Mouse (Mus musculus): ENCODE data around the gene Pdk2. TPM values are rescaled to one million over a fixed set of nuclear protein-coding genes. Genes with fewer than 3 reads are reported as not detected.

Pdk2 gene
- total and polyA plus RNA-seq, 3 experiments, result 3.9 to 40.3 (median 37.8) TPM

DNA sequence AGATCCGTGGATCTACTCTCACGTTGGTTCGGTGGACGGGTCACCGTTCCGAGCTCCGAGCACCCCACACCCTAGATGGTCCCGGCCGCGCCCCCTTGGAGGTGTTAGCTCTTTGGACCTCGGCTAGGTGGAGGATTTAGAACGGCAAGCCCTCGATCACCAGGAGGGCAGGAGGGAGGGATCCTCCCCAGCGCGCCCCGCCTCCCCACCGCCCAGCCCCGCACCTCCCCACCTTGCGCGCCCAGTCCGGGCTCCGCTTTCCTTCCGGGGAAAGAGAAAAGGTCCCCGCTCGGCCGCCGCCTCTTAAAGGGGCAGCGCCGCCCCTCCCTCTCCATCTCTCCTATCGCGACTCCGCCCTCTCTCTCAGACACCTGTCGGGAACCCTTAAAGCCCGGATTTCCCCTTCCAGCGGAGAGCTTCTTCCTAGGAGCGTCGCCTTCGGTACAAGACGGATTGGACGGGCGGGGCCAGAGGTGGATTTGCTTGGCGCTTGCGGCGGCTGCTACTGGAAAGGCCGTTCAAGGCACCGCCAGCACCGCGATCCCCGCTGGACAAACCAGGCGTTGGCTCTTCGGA is 35.5 kb upstream of the Pdk2 start, which contains the start of gene Itga3:
TSS of gene Itga3 (minus strand) at position 266 of the 576 bp plus-strand sequence.
- H3K4me3 ChIP-seq (ENCODE audit: low read depth, low read length), result no peak within 1 kb of the TSS
- H3K36me3 ChIP-seq (replicated peaks), result no peaks in the 10 kb centered on the region
- no peaks in the 10 kb centered on the region for H3K4me1 ChIP-seq (ENCODE audit: insufficient read depth, low read depth, low read length)
- peaks cover 10% of the 10 kb centered on the region for H3K9me3 ChIP-seq (replicated peaks)
- ATAC-seq (ENCODE audit: extremely low read depth, insufficient number of reproducible peaks, low FRiP score, poor library complexity, severe bottlenecking), result no peak
- DNase-seq (ENCODE audit: low spot score), result no peak
- peaks cover 55% of the 10 kb centered on the region for H3K27me3 ChIP-seq (ENCODE audit: insufficient read depth, low read length)
- TF ChIP-seq GATA2 (IDR thresholded peaks at IDR 0.05; ENCODE audit: borderline replicate concordance, low read depth, low read length) (no peak), POLR2AphosphoS5 (IDR thresholded peaks at IDR 0.05; ENCODE audit: insufficient replicate concordance, low read depth, low read length) (no peak), TAL1 (conservative IDR thresholded peaks at IDR 0.05; ENCODE audit: low read depth, low read length) (no peak), GATA1 (IDR thresholded peaks at IDR 0.05; ENCODE audit: borderline replicate concordance, low read length) (no peak), CTCF (IDR thresholded peaks at IDR 0.05; ENCODE audit: low read depth, low read length) (no peak)

DNA sequence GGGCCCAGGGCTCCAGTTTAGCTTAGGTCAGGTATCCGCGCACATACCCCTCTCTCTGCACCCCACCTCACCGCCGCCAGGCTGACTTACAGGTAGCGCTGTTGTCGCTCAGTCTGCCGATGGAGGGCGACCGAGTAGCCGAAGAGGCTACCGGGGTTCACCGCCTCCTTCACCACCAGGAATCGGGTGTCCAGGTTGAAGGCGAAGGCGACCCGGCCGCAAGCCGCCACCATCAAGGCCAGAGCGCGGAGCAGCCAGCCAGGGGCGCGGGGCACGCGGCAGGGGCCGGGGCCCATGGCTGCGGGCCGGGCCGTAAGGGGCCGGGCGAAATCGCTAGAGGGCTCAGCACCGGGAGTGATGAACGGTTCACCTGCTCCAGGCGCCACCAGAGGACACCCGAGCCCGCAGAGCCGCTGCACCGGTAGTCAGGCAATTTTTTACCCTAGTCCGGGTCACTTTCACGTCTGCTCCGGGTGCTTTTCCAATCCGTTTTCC is 34.9 kb upstream of the Pdk2 start:
- Histone ChIP-seq H3K4me1 (ENCODE audit: insufficient read depth, low read depth, low read length) (no peaks in the 10 kb centered on the region), H3K9me3 (replicated peaks) (peaks cover 10% of the 10 kb centered on the region), H3K36me3 (replicated peaks) (no peaks in the 10 kb centered on the region), H3K27me3 (ENCODE audit: insufficient read depth, low read length) (peaks cover 55% of the 10 kb centered on the region), H3K4me3 (ENCODE audit: low read depth, low read length) (no peak overlapping the region)
- ATAC-seq (ENCODE audit: extremely low read depth, insufficient number of reproducible peaks, low FRiP score, poor library complexity, severe bottlenecking), result no peak
- no peak for DNase-seq (ENCODE audit: low spot score)
- TF ChIP-seq CTCF (IDR thresholded peaks at IDR 0.05; ENCODE audit: low read depth, low read length), result no peak

DNA sequence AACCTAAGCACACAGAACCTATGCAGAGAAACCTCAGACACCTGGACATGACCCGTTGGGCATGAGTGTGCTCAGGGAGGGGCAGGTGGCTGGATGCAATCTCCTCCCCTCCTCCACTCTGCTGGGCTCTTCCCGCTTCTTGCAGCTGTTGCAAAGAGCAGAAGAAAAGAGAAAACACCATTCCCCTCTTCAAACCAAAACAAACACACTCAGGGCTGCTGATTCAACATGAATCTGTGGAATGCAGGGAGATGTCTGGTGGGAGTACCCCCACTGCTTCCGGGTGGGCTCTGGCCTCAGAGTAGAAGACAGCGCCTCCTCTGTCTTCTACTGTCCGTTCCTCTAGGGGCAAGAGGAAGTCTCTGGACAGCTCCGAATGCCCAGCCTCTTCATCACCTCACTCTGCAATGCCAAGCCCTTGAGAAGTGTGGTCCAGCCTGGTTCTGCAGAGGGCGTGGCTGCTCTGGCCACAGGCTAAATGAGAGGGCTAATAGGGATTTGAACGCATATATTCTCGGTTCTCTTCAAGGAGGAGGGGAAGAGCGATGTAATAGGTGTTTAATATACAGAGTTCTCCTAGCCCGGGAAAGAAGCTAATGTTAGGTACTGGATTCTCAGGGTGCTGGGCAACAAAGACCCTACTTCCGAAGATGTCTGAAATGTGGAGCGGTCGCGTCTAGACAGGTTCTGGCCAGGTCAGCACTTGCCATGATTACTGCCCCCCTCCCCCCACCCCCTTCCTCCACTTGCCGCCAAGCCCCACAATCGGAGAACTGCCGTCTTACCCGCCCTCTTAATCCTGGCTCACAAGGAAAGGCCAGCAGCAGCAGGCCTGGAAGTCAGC is 34.3 kb upstream of the Pdk2 start:
- DNase-seq (ENCODE audit: low spot score) (no peak), ATAC-seq (ENCODE audit: extremely low read depth, insufficient number of reproducible peaks, low FRiP score, poor library complexity, severe bottlenecking) (no peak)
- H3K4me1 ChIP-seq (ENCODE audit: insufficient read depth, low read depth, low read length), result no peaks in the 10 kb centered on the region
- H3K9me3 ChIP-seq (replicated peaks), result peaks cover 10% of the 10 kb centered on the region
- H3K27me3 ChIP-seq (ENCODE audit: insufficient read depth, low read length), result peaks cover 56% of the 10 kb centered on the region
- TF ChIP-seq CTCF (IDR thresholded peaks at IDR 0.05; ENCODE audit: low read depth, low read length), result no peak
- no peak for TF ChIP-seq GATA2 (IDR thresholded peaks at IDR 0.05; ENCODE audit: borderline replicate concordance, low read depth, low read length)
- TF ChIP-seq GATA1 (IDR thresholded peaks at IDR 0.05; ENCODE audit: borderline replicate concordance, low read length), result no peak
- no peak for TF ChIP-seq POLR2AphosphoS5 (IDR thresholded peaks at IDR 0.05; ENCODE audit: insufficient replicate concordance, low read depth, low read length)
- no peak for TF ChIP-seq TAL1 (conservative IDR thresholded peaks at IDR 0.05; ENCODE audit: low read depth, low read length)
- no peaks in the 10 kb centered on the region for H3K36me3 ChIP-seq (replicated peaks)
- no peak overlapping the region for H3K4me3 ChIP-seq (ENCODE audit: low read depth, low read length)

DNA sequence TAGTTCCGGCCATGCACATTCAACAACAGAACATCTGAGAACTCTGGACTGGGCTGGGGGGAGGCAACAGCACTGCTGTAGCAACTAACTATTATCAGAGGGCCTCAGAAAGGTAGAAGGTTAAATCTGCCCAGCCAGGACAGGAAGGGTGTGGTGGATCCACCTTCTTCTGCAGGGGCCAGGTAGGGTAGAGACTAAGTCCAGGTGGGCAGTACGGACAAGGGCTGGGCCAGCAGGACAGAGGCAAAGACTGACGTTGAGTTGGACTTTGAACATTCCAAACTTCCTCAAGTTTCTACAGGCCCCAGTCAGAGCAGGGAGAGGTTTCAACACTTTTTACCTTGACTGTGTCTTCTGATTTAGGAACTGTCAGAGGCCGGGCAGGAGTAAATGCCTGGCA is 33.5 kb upstream of the Pdk2 start:
- no peak for TF ChIP-seq GATA1 (IDR thresholded peaks at IDR 0.05; ENCODE audit: borderline replicate concordance, low read length)
- no peak for TF ChIP-seq GATA2 (IDR thresholded peaks at IDR 0.05; ENCODE audit: borderline replicate concordance, low read depth, low read length)
- TF ChIP-seq POLR2AphosphoS5 (IDR thresholded peaks at IDR 0.05; ENCODE audit: insufficient replicate concordance, low read depth, low read length), result no peak
- no peak for TF ChIP-seq TAL1 (conservative IDR thresholded peaks at IDR 0.05; ENCODE audit: low read depth, low read length)
- TF ChIP-seq CTCF (IDR thresholded peaks at IDR 0.05; ENCODE audit: low read depth, low read length), result no peak
- no peaks in the 10 kb centered on the region for H3K36me3 ChIP-seq (replicated peaks)
- H3K9me3 ChIP-seq (replicated peaks), result peaks cover 10% of the 10 kb centered on the region
- no peaks in the 10 kb centered on the region for H3K4me1 ChIP-seq (ENCODE audit: insufficient read depth, low read depth, low read length)
- H3K27me3 ChIP-seq (ENCODE audit: insufficient read depth, low read length), result peaks cover 56% of the 10 kb centered on the region
- ATAC-seq (ENCODE audit: extremely low read depth, insufficient number of reproducible peaks, low FRiP score, poor library complexity, severe bottlenecking) (no peak), DNase-seq (ENCODE audit: low spot score) (no peak)
- H3K4me3 ChIP-seq (ENCODE audit: low read depth, low read length), result no peak overlapping the region

DNA sequence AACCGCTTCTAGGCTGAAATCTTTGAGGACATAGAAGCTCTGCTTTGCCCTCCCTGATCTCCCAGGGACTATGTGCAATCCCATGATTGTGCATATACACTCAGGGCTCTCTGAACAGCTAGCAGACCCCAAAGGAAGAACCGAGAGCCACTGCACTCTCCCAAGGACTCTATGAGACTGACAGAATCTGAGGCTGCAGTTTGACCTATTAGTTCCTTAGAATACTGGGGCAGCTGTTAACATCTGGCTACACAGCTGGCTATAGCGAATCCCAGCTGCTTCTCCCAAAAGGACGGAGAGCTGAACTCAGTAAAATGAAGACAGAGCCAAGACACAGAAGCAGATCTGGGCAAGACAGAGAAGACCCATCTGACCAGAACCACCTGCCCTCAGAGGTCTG is 32.7 kb upstream of the Pdk2 start:
- ATAC-seq (ENCODE audit: extremely low read depth, insufficient number of reproducible peaks, low FRiP score, poor library complexity, severe bottlenecking), result no peak
- Histone ChIP-seq H3K27me3 (ENCODE audit: insufficient read depth, low read length) (peaks cover 50% of the 10 kb centered on the region), H3K4me3 (ENCODE audit: low read depth, low read length) (no peak overlapping the region), H3K4me1 (ENCODE audit: insufficient read depth, low read depth, low read length) (no peaks in the 10 kb centered on the region), H3K9me3 (replicated peaks) (peaks cover 10% of the 10 kb centered on the region), H3K36me3 (replicated peaks) (no peaks in the 10 kb centered on the region)
- no peak for DNase-seq (ENCODE audit: low spot score)
- TF ChIP-seq GATA1 (IDR thresholded peaks at IDR 0.05; ENCODE audit: borderline replicate concordance, low read length), result no peak
- no peak for TF ChIP-seq POLR2AphosphoS5 (IDR thresholded peaks at IDR 0.05; ENCODE audit: insufficient replicate concordance, low read depth, low read length)
- TF ChIP-seq TAL1 (conservative IDR thresholded peaks at IDR 0.05; ENCODE audit: low read depth, low read length), result no peak
- no peak for TF ChIP-seq GATA2 (IDR thresholded peaks at IDR 0.05; ENCODE audit: borderline replicate concordance, low read depth, low read length)
- TF ChIP-seq CTCF (IDR thresholded peaks at IDR 0.05; ENCODE audit: low read depth, low read length), result no peak

DNA sequence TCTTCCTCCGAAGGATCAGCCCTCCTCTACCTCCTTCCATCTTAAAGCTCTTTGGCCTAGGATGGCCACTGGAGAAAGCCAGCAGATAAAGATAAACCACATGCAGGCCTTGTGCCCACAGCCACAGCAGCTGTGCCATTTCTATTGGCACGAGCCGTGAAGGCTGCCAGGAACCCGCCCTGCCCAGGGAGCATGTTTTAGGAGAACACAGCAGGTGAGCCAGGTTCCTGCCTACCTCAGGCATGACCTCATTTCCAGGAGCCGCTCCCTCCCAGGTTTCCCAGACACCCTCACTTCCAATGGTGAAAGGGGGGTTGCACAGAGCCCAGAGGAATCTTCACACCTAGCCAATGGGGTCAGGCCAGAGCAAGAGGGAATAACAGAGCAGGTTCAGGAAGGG is 31.6 kb upstream of the Pdk2 start:
- ATAC-seq (ENCODE audit: extremely low read depth, insufficient number of reproducible peaks, low FRiP score, poor library complexity, severe bottlenecking) (no peak), DNase-seq (ENCODE audit: low spot score) (no peak)
- no peak for TF ChIP-seq GATA1 (IDR thresholded peaks at IDR 0.05; ENCODE audit: borderline replicate concordance, low read length)
- TF ChIP-seq TAL1 (conservative IDR thresholded peaks at IDR 0.05; ENCODE audit: low read depth, low read length), result no peak
- TF ChIP-seq POLR2AphosphoS5 (IDR thresholded peaks at IDR 0.05; ENCODE audit: insufficient replicate concordance, low read depth, low read length), result no peak
- no peak for TF ChIP-seq CTCF (IDR thresholded peaks at IDR 0.05; ENCODE audit: low read depth, low read length)
- TF ChIP-seq GATA2 (IDR thresholded peaks at IDR 0.05; ENCODE audit: borderline replicate concordance, low read depth, low read length), result no peak
- Histone ChIP-seq H3K27me3 (ENCODE audit: insufficient read depth, low read length) (peaks cover 50% of the 10 kb centered on the region), H3K9me3 (replicated peaks) (peaks cover 10% of the 10 kb centered on the region), H3K4me3 (ENCODE audit: low read depth, low read length) (no peak overlapping the region), H3K36me3 (replicated peaks) (no peaks in the 10 kb centered on the region), H3K4me1 (ENCODE audit: insufficient read depth, low read depth, low read length) (no peaks in the 10 kb centered on the region)
